Mouse (Mus musculus): ENCODE results near the gene Krt76.

GRCm38 (mm10) chr15:101850694-101851093, 42.0 kb downstream of the Krt76 start, which contains the start of gene Krt1:
- no peak for TF ChIP-seq POLR2A (IDR thresholded peaks at IDR 0.05; ENCODE audit: low read depth, low read length)
- TF ChIP-seq CTCF (IDR thresholded peaks at IDR 0.05; ENCODE audit: extremely low read depth, insufficient read depth, insufficient read length, insufficient replicate concordance): no peak
